Mouse (Mus musculus): ENCODE measurements at regions not wholly inside any gene's neighbourhood (a gene's known extent, or its start where the extent isn't known, plus 50 kb on each side); places are given as distances from the start of the nearest gene placed in this dataset.
A peak's percentile ranks its signal among the peaks of the same experiment; 100 is the strongest.

- H3K4me2 ChIP-seq (ENCODE audit: low read length) = no peak overlapping the region
- no peak for ATAC-seq (replicated peaks; ENCODE audit: low FRiP score, low read depth)
- DNase-seq (ENCODE audit: low spot score) = no peak
- no peaks in the 10 kb centered on the region for H3K9me3 ChIP-seq (replicated peaks; ENCODE audit: low read length)
- no peak overlapping the region for H3K4me3 ChIP-seq (replicated peaks; ENCODE audit: low read depth, low read length)
- H3K4me1 ChIP-seq (replicated peaks; ENCODE audit: insufficient read depth, low read length) = no peaks in the 10 kb centered on the region
- H3K9ac ChIP-seq (ENCODE audit: low read depth, low read length) = no peak overlapping the region
- H3K36me3 ChIP-seq (ENCODE audit: insufficient read depth, low read length) = no peaks in the 10 kb centered on the region
- H3K27me3 ChIP-seq (ENCODE audit: insufficient read depth, low read length) = no peaks in the 10 kb centered on the region
- WGBS = 71% methylated on average over 10 of the region's 10 CpGs
- no peak overlapping the region for H3K27ac ChIP-seq
- no peak for TF ChIP-seq CTCF (IDR thresholded peaks at IDR 0.05; ENCODE audit: low read depth)
Measured at GRCm38 (mm10) chr11:93736618-93737017, 148.9 kb downstream of the Utp18 start.

- TF ChIP-seq CTCF (IDR thresholded peaks at IDR 0.05; ENCODE audit: low read depth) = no peak
- no peak overlapping the region for H3K4me3 ChIP-seq (replicated peaks; ENCODE audit: low read depth, low read length)
- no peaks in the 10 kb centered on the region for H3K36me3 ChIP-seq (ENCODE audit: insufficient read depth, low read length)
- ATAC-seq (replicated peaks; ENCODE audit: low FRiP score, low read depth) = no peak
- H3K27ac ChIP-seq = no peak overlapping the region
- peak; percentile 3 for DNase-seq (ENCODE audit: low spot score)
- no peaks in the 10 kb centered on the region for H3K27me3 ChIP-seq (ENCODE audit: insufficient read depth, low read length)
- H3K9me3 ChIP-seq (replicated peaks; ENCODE audit: low read length) = no peaks in the 10 kb centered on the region
- H3K9ac ChIP-seq (ENCODE audit: low read depth, low read length) = no peak overlapping the region
- 51% methylated on average over 11 of the region's 11 CpGs for WGBS
- no peak overlapping the region for H3K4me2 ChIP-seq (ENCODE audit: low read length)
- no peaks in the 10 kb centered on the region for H3K4me1 ChIP-seq (replicated peaks; ENCODE audit: insufficient read depth, low read length)
Measured at GRCm38 (mm10) chr11:93733568-93734185, 151.9 kb downstream of the Utp18 start.

GRCm38 (mm10) chr11:93729119-93729518, 156.4 kb downstream of the Utp18 start:
- Histone ChIP-seq H3K4me3 (replicated peaks; ENCODE audit: low read depth, low read length) (no peak overlapping the region), H3K4me1 (replicated peaks; ENCODE audit: insufficient read depth, low read length) (no peaks in the 10 kb centered on the region), H3K9me3 (replicated peaks; ENCODE audit: low read length) (no peaks in the 10 kb centered on the region), H3K4me2 (ENCODE audit: low read length) (no peak overlapping the region), H3K9ac (ENCODE audit: low read depth, low read length) (no peak overlapping the region), H3K27me3 (ENCODE audit: insufficient read depth, low read length) (no peaks in the 10 kb centered on the region), H3K36me3 (ENCODE audit: insufficient read depth, low read length) (no peaks in the 10 kb centered on the region), H3K27ac (no peak overlapping the region)
- DNase-seq (ENCODE audit: low spot score) (peak; percentile 8), ATAC-seq (replicated peaks; ENCODE audit: low FRiP score, low read depth) (no peak)
- 38% methylated on average over 9 of the region's 9 CpGs for WGBS
- no peak for TF ChIP-seq CTCF (IDR thresholded peaks at IDR 0.05; ENCODE audit: low read depth)

- H3K4me2 ChIP-seq (ENCODE audit: low read length) = no peak overlapping the region
- WGBS = 77% methylated on average over 6 of the region's 6 CpGs
- no peak for TF ChIP-seq CTCF (IDR thresholded peaks at IDR 0.05; ENCODE audit: low read depth)
Measured at GRCm38 (mm10) chr11:93725242-93725641, 160.3 kb downstream of the Utp18 start.

GRCm38 (mm10) chr11:93719141-93719540, 166.4 kb downstream of the Utp18 start:
- H3K36me3 ChIP-seq (ENCODE audit: insufficient read depth, low read length) = no peaks in the 10 kb centered on the region
- no peak overlapping the region for H3K4me2 ChIP-seq (ENCODE audit: low read length)
- no peak for TF ChIP-seq CTCF (IDR thresholded peaks at IDR 0.05; ENCODE audit: low read depth)
- no peaks in the 10 kb centered on the region for H3K9me3 ChIP-seq (replicated peaks; ENCODE audit: low read length)
- no peak overlapping the region for H3K27ac ChIP-seq
- ATAC-seq (replicated peaks; ENCODE audit: low FRiP score, low read depth) (no peak), DNase-seq (ENCODE audit: low spot score) (no peak)
- H3K4me3 ChIP-seq (replicated peaks; ENCODE audit: low read depth, low read length) = no peak overlapping the region
- H3K9ac ChIP-seq (ENCODE audit: low read depth, low read length) = no peak overlapping the region
- H3K27me3 ChIP-seq (ENCODE audit: insufficient read depth, low read length) = no peaks in the 10 kb centered on the region
- no peaks in the 10 kb centered on the region for H3K4me1 ChIP-seq (replicated peaks; ENCODE audit: insufficient read depth, low read length)
- WGBS = 85% methylated on average over 2 of the region's 2 CpGs

More at GRCm38 (mm10) chr11:93725242-93725641, 160.3 kb downstream of the Utp18 start:
- H3K4me3 ChIP-seq (replicated peaks; ENCODE audit: low read depth, low read length) = no peak overlapping the region
- no peak overlapping the region for H3K9ac ChIP-seq (ENCODE audit: low read depth, low read length)
- ATAC-seq (replicated peaks; ENCODE audit: low FRiP score, low read depth) (no peak), DNase-seq (ENCODE audit: low spot score) (no peak)
- no peaks in the 10 kb centered on the region for H3K36me3 ChIP-seq (ENCODE audit: insufficient read depth, low read length)
- H3K27ac ChIP-seq = no peak overlapping the region
- no peaks in the 10 kb centered on the region for H3K9me3 ChIP-seq (replicated peaks; ENCODE audit: low read length)
- H3K27me3 ChIP-seq (ENCODE audit: insufficient read depth, low read length) = no peaks in the 10 kb centered on the region
- no peaks in the 10 kb centered on the region for H3K4me1 ChIP-seq (replicated peaks; ENCODE audit: insufficient read depth, low read length)

GRCm38 (mm10) chr11:93709686-93710085, 175.9 kb downstream of the Utp18 start:
- H3K27ac ChIP-seq = no peak overlapping the region
- H3K9me3 ChIP-seq (replicated peaks; ENCODE audit: low read length) = no peaks in the 10 kb centered on the region
- no peak overlapping the region for H3K9ac ChIP-seq (ENCODE audit: low read depth, low read length)
- TF ChIP-seq CTCF (IDR thresholded peaks at IDR 0.05; ENCODE audit: low read depth) = no peak
- H3K36me3 ChIP-seq (ENCODE audit: insufficient read depth, low read length) = no peaks in the 10 kb centered on the region
- no peak overlapping the region for H3K4me2 ChIP-seq (ENCODE audit: low read length)
- H3K4me1 ChIP-seq (replicated peaks; ENCODE audit: insufficient read depth, low read length) = no peaks in the 10 kb centered on the region
- no peak for DNase-seq (ENCODE audit: low spot score)
- no peak overlapping the region for H3K4me3 ChIP-seq (replicated peaks; ENCODE audit: low read depth, low read length)
- no peaks in the 10 kb centered on the region for H3K27me3 ChIP-seq (ENCODE audit: insufficient read depth, low read length)
- WGBS = 56% methylated on average over 4 of the region's 4 CpGs
- no peak for ATAC-seq (replicated peaks; ENCODE audit: low FRiP score, low read depth)
